Mouse (Mus musculus): ENCODE results near the gene Csf2rb.
"Not testable (repeated sequence)": the region's sequence is repeated elsewhere in the genome, so short reads cannot be mapped to it uniquely, and the experiment has no call there.

Csf2rb gene

DNA sequence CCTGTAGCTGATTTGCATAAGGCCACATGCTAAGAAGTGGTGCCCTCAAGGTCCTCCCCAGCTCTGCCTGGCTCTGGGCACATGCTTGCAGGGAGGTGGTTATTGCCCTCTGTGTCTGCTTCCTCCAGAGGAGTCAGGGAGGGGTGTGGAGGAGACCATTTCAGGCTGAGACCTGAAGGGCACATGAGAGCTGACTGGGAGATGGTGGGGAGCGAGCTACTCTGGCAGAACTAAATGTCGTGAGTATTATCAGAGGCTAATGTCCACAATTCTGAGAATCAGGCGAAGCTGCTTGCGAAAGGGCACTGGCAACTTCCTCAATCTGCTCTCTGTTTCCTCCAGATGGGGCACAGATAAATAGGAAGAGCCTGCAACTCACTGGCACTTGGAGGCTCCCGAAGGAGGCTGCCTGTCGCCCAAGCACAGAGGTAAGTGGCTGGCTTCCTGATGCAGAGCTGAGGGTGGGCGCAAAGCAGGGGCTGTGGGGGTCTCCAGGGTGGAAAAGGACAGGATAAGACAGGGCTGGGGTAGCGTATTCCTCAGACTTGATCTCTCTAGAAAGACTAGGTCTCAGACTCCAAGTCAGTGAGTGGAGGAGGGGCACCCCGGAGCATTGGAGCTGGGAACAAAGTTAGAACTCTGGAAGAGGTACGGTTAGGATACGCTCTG, at the start of gene Csf2rb:
Gene Csf2rb, plus strand, starts transcription at position 82 of the 669 bp plus-strand sequence.
- no peak for DNase-seq

GRCm38 (mm10) chr15:78278308-78278707, 47.2 kb upstream of the Csf2rb start:
- no peak for DNase-seq

DNA sequence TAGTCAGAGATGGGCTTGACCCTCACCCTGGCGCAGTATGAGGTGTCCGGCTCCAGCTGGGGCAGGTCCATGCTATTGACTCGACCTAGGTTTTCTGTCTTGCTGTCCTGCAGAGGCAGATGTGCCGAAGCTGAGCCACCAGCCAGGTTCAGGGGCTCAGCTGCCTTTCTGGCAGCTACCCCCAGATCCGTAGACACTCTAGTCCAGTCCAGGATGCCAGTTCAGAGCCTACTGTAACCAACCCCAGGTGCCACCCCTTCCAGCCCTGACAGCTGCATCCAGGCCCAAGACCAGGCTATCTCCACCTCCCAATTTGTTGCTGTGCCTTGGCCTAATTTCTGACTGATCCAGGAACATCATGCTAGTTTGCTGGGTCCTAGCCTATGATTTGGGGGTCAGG, 37.6 kb upstream of the Csf2rb start:
- DNase-seq, result no peak

DNA sequence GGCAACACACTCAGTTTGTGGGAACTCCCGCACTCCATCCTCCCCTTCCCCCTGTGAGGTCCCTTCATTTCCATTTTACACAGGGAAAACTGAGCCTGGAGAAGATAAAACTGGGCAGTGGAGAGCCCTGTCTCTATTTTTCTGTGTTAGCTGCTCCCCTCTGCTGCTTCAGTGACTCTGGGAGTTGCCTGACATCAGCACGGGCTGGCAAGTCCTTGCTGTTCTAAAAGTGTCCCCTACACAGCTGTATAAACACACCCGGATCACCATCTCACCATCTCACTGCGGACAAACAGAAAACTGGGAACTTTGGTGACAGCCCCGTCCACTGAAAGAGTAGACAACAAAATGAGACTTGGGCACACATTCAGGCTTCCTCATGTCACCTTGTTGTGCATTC, 35.8 kb upstream of the Csf2rb start:
- DNase-seq, result not testable (repeated sequence)

DNA sequence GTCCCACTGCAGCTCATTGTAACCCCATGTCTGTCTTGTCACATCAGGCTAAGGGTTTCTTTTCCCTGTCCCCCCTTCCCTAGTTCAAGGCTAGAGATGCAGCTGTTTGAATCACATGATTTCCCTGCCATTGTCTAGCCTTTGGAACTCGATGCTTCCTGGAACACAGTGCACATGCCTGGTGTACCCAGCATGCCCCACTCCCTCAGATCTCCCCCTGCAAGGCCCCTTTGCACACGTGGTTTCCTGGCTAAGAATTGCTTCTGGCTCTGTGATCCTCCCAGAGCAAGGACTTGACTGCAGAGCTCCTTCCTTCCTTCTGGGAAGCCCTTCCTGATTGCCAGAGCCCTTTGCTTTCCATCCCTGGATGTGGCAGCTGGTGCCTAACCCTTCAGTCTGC, 32.3 kb upstream of the Csf2rb start:
- not testable (repeated sequence) for DNase-seq

- DNase-seq, result no peak
Observed at GRCm38 (mm10) chr15:78293716-78294115, 31.8 kb upstream of the Csf2rb start.

DNA sequence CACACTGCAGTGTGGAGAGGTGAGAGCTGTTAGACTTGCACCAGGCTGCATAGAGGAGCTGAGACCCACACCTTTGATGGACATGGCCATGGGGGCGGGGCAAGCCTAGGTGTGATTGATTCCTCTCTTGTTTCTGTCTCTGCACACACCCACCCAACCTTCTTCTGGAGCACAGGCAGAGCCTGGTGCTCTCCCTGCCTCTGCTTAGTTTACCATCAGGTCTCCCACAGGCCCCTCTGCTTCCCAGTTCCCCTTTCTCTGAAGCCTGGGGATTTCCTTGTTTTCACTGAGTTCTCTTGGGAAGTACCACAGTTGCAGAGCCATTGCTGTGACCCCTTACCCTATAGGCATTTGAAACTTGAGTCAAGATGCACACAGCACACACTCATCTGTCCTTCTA, 27.0 kb upstream of the Csf2rb start:
- DNase-seq, result no peak

- no peak for DNase-seq
Observed at GRCm38 (mm10) chr15:78299641-78300040, 25.9 kb upstream of the Csf2rb start.

DNA sequence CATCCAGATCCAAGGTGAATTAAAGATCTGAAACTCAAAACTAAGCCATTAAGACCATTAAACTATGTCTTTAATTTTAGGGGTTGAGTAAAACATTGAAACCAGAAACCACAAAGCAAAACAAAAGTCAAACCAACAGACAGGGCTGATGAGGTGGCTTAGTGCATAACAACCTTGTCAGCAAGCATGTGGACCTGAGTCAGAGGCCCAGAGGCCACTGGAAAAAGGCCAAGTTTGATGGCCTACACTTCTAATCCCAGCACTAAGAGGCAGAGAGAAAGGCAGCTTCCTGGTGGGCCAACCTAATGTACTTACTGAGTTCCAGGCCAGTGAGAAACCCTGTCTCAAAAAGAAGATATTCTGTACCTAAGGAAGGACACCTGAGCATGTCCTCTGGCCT, 24.8 kb upstream of the Csf2rb start:
- no peak for DNase-seq

GRCm38 (mm10) chr15:78302718-78303117, 22.8 kb upstream of the Csf2rb start:
- DNase-seq, result no peak

DNA sequence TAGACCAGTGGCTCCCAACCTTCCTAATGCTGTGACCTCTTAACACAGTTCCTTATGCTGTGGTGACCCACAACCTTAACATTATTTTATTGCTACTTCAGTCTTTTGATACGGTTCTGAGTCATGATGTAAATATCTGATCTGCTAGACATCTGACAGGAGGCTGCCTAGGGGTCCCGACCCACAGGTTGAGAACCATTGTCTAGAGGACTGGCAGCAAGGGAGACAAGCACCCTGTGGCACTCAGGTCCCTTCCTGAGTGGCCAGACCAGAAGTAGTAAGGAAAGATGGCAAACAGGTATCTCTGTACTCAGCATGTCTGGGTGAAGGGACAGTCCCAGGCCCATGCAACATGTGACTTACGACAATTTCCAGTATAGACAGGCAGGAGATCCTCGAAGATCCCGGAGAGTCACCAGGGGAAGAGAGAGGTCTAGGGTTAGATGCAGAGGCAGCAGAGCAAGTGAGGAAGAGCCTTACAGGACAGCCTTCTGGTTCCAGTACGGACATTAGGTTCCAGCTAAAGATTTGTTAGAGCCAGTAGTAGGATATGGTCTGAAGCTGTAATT, 21.8 kb upstream of the Csf2rb start:
- DNase-seq, result no peak

DNA sequence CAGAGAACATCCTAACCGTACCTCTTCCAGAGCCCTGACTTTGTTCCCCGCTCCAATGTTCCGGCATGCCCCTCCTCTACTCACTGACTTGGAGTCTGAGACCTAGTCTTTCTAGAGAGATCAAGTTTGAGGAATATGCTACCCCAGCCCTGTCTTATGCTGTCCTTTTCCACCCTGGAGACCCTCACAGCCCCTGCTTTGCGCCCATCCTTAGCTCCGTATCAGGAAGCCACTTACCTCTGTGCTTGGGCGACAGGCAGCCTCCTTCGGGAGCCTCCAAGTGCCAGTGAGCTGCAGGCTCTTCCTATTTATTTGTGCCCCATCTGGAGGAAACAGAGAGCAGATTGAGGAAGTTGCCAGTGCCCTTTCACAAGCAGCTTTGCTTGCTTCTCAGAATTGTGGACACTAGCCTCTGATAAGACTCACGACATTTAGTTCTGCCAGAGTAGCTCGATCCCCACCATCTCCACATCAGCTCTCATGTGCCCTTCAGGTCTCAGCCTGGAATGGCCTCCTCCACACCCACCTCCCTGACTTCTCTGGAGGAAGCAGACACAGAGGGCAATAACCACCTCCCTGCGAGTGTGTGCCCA, 20.1 kb upstream of the Csf2rb start, which contains the start of gene Csf2rb2:
Gene Csf2rb2, minus strand, starts transcription at position 381 of the 593 bp plus-strand sequence.
- no peak for DNase-seq

GRCm38 (mm10) chr15:78309865-78310264, 15.7 kb upstream of the Csf2rb start:
- no peak for DNase-seq

DNA sequence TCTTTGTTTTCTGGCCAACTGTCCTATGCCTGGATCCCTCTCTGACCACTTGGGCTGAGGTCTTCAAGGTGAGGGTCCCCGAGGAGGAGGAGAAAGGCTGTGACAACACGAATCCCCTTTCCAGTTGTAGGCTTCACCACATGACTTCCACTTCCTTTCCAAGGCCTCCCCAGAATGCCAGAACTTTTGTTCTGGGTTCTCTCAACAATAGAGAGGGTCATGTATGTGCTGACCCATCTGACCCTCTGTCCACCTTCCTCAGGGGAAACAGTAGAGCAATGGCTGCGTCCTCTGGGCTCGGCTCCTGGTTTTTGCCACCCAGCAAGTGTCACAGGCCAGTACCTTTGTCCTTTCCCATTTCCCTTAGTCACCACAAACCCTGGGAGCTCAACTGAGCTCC, 14.6 kb upstream of the Csf2rb start:
- DNase-seq, result no peak

DNA sequence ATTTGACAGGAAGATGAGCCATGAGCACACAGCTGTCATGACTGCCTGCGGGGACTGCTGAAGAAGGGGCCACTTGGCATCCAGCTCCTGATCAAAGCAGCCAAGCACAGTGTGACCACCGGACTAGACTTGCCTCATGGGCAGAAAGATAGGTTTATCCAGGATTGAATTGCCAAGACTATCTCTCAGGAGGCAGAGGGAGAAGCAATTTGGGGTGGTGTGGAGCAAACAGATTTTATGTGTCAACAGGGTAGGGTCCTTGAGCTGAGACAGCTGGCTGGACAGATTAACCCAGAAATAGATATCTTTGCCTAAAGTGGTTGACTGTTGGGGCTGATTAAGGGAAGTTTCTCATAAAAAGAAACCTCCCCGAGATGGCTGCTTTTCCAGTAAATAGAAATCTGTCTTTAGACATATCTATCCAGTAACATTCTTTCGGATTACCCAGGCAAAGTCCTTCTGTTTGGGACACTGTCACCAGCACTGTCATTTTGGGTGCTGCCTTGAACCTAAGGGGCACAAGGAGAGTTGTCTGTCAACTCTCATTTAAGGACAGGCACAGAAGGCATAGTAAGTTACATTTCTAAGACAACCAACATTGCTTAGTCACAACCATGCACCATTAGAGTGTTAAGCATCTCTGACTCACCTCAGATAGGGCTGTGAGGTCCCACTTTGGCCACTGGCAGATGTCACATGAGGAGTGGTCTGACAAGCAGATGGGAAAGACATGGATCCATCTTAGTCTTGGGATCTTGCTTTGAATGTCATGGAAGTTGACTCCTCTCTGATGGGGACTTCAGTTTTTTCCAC, 12.9 kb upstream of the Csf2rb start:
- not testable (repeated sequence) for DNase-seq

DNA sequence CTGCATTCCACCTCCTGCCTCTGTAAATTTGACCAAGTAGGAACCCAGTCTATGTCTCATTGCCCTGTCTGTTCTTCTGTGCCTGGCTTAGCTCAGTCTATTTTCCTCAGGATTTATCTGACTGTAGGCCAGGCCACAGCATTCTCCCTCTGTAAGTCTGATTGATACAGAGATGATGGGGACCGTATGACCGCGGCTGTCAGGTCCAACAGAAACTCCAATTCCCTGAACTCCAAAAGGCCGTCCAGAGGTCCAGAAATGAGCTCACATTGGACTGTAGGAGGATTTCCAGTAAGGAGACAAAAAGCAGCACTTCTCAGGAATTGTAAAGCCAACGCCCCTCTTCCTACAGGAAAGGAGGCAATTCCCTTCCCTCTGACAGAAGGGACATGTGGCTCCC, 11.9 kb upstream of the Csf2rb start:
- not testable (repeated sequence) for DNase-seq

DNA sequence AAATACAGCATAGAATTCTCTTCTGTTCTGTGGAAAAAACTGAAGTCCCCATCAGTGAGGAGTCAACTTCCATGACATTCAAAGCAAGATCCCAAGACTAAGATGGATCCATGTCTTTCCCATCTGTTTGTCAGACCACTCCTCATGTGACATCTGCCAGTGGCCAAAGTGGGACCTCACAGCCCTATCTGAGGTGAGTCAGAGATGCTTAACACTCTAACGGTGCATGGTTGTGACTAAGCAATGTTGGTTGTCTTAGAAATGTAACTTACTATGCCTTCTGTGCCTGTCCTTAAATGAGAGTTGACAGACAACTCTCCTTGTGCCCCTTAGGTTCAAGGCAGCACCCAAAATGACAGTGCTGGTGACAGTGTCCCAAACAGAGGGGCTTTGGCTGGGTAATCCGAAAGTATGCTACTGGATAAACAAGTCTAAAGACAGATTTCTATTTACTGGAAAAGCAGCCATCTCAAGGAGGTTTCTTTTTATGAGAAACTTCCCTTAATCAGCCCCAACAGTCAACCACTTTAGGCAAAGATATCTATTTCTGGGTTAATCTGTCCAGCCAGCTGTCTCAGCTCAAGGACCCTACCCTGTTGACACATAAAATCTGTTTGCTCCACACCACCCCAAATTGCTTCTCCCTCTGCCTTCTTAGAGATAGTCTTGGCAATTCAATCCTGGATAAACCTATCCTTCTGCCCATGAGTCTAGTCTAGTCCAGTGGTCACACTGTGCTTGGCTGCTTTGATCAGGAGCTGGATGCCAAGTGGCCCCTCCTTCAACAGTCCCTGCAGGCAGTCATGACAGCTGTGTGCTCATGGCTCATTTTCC, 7.0 kb upstream of the Csf2rb start:
- not testable (repeated sequence) for DNase-seq

GRCm38 (mm10) chr15:78320825-78321496, 4.6 kb upstream of the Csf2rb start:
- DNase-seq, result peak; percentile 24 to 61

- DNase-seq, result no peak
Observed at GRCm38 (mm10) chr15:78323366-78323765, 2.2 kb upstream of the Csf2rb start.

- no peak for DNase-seq
Observed at GRCm38 (mm10) chr15:78324294-78324693, 1.3 kb upstream of the Csf2rb start.

- no peak for DNase-seq
Observed at GRCm38 (mm10) chr15:78326747-78327146, 1.2 kb downstream of the Csf2rb start.

DNA sequence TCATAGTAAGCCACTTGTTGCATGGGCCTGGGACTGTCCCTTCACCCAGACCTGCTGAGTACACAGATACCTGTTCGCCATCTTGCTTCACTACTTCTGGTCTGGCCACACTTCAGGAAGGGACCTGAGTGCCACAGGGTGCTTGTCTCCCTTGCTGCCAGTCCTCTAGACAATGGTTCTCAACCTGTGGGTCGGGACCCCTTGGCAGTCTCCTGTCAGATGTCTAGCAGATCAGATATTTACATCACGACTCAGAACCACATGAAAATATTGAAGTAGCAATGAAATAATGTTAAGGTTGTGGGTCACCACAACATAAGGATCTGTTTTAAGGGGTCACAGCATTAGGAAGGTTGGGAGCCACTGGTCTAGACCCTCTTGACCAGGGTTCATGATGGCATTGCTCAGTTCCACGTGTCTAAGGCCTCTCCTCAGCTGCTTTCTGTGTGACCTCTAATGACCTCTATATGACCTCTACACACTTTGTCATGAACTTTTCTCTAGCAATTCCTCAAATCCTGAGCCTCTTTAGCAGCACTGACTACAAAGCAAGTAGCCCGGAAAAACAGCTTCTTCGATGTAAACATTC, 2.3 kb downstream of the Csf2rb start:
- DNase-seq, result not testable (repeated sequence)

Data from kidney, adult 8-10 months (tissue).